Mouse (Mus musculus) bone marrow, adult 2 months (tissue): Measurements from ENCODE around the gene Fzr1.

Source experiments
- CTCF ChIP-seq: fragments of 200-500 bp; IDR thresholded peaks from 2 replicates; pipeline ENCODE4 v1.5.1; 2011; ENCODE audit warnings: low read length, control low read depth; ENCODE audit not compliant: control insufficient read depth, insufficient read depth
- POLR2A ChIP-seq: fragments of 200-500 bp; IDR thresholded peaks from 2 replicates; pipeline ENCODE4 v1.6.1; 2011; ENCODE audit warnings: low read depth, mild to moderate bottlenecking, control low read depth, low read length, borderline replicate concordance; ENCODE audit not compliant: control insufficient read depth

- TF ChIP-seq CTCF (no peak), POLR2A (no peak)
Observed at GRCm38 (mm10) chr10:81332277-81332676, 46.0 kb downstream of the Fzr1 start.
